Mouse (Mus musculus) liver, embryonic 14.5 days (tissue): ENCODE measurements at regions not wholly inside any gene's neighbourhood (a gene's known extent, or its start where the extent isn't known, plus 50 kb on each side); places are given as distances from the start of the nearest gene placed in this dataset.
A peak's percentile ranks its signal among the peaks of the same experiment; 100 is the strongest.

Source experiments
- ATAC-seq: fragments of 200-750 bp; cut with Nextera tagmentation; 2 replicates; pipeline ENCODE4 v1.8.0; 2017; ENCODE audit warnings: moderate number of reproducible peaks, mild to moderate bottlenecking, moderate library complexity; ENCODE audit not compliant: insufficient read depth
- DNase-seq, 3 experiments: peaks; one replicate each; pipeline ENCODE4 v3.0.0-alpha.2; 2012 to 2013; ENCODE audit warnings: low read depth in 3 of 3, low spot score in 3 of 3
- H3K27ac ChIP-seq: fragments of 300-500 bp; sonication (generic); 2 replicates; pipeline ENCODE4 v1.5.1; 2014; ENCODE audit warnings: moderate library complexity, mild to moderate bottlenecking, control low read depth, inconsistent platforms
- H3K27me3 ChIP-seq: fragments of 300-500 bp; sonication (generic); 2 replicates; pipeline ENCODE4 v1.6.1; 2014; ENCODE audit warnings: mild to moderate bottlenecking, low read length, moderate library complexity; ENCODE audit not compliant: control insufficient read depth, insufficient read depth
- H3K36me3 ChIP-seq: fragments of 300-500 bp; sonication (generic); replicated peaks from 2 replicates; pipeline ENCODE4 v1.6.1; 2014; ENCODE audit warnings: low read depth; ENCODE audit not compliant: control insufficient read depth, insufficient read depth
- H3K4me1 ChIP-seq, 2 experiments: fragments of 200-500 bp in 1 of 2; fragments of 300-500 bp in 1 of 2; sonication (generic) in 1 of 2; replicated peaks; 2 replicates each; pipeline ENCODE4 v1.6.1; 2012 to 2014; ENCODE audit warnings: antibody characterized with exemption in 1 of 2, inconsistent platforms in 1 of 2, low read length in 1 of 2; ENCODE audit not compliant: control insufficient read depth in 2 of 2, insufficient read depth in 2 of 2
- H3K4me2 ChIP-seq: fragments of 300-500 bp; sonication (generic); 2 replicates; pipeline ENCODE4 v1.6.1; 2014; ENCODE audit warnings: low read depth, mild to moderate bottlenecking, control low read depth, moderate library complexity
- H3K4me3 ChIP-seq, 2 experiments: fragments of 200-500 bp in 1 of 2; fragments of 300-500 bp in 1 of 2; sonication (generic) in 1 of 2; 2 replicates each; pipeline ENCODE4 v1.5.1; 2012 to 2014; ENCODE audit warnings: low read depth in 2 of 2, low read length in 2 of 2, mild to moderate bottlenecking in 2 of 2, control low read depth in 1 of 2, inconsistent platforms in 1 of 2, moderate library complexity in 1 of 2; ENCODE audit not compliant: insufficient read depth in 1 of 2
- H3K9ac ChIP-seq: fragments of 300-500 bp; sonication (generic); replicated peaks from 2 replicates; pipeline ENCODE4 v1.6.1; 2014; ENCODE audit warnings: mild to moderate bottlenecking, control low read depth, moderate library complexity
- H3K9me3 ChIP-seq: fragments of 300-500 bp; sonication (generic); 2 replicates; pipeline ENCODE4 v1.6.1; 2016; ENCODE audit warnings: low read length, mixed read lengths; ENCODE audit not compliant: control insufficient read depth
- CTCF ChIP-seq: IDR thresholded peaks from 2 replicates; pipeline ENCODE4 v1.5.1; 2016; ENCODE audit warnings: antibody characterized with exemption, low read depth, control low read depth
- EP300 ChIP-seq: IDR thresholded peaks from 2 replicates; pipeline ENCODE4 v1.6.1; 2016; ENCODE audit warnings: antibody characterized with exemption, low read depth
- WGBS: fragments of 180-500 bp; shearing (Covaris S2); extraction: QIAGEN DNeasy Blood & Tissue Kit; methylation state at CpG from one replicate; pipeline ENCODE4 v1.1.7; 2014; ENCODE audit not compliant: insufficient replicate concordance; 5-methylcytosine and 5-hydroxymethylcytosine counted together

GRCm38 (mm10) chr13:10540197-10540940, 179.7 kb upstream of the Chrm3 start:
- 57% methylated on average over 8 of the region's 8 CpGs for WGBS
- no peak for TF ChIP-seq EP300
- no peak for TF ChIP-seq CTCF
- ATAC-seq, result no peak
- H3K9me3 ChIP-seq, result no peaks in the 10 kb centered on the region
- no peak overlapping the region for H3K27ac ChIP-seq
- H3K9ac ChIP-seq, result no peak overlapping the region
- no peaks in the 10 kb centered on the region for H3K36me3 ChIP-seq
- H3K4me2 ChIP-seq, result no peak overlapping the region
- H3K27me3 ChIP-seq, result no peaks in the 10 kb centered on the region
- no peaks in the 10 kb centered on the region for H3K4me1 ChIP-seq
- no peak for DNase-seq
- H3K4me3 ChIP-seq, result no peak overlapping the region

DNA sequence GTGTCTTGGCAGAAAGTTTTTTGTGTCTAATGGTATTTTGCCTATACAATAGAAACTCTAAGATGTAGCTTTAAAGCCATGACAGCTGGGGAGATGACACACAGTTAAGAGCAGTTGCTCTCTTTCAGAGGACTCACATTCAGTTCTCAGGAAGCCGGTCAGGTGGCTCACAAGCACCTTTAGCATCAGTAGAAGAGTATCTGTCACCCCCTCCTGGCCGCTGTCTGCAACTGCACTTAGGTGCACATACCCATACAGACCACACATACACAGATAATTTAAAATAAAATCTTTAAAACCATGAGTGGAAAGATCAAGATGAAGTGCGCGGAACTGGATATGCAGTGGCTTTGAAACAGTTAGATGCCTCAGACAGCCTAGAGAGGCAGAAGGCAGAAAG, 178.3 kb upstream of the Chrm3 start:
- Histone ChIP-seq H3K9me3 (no peaks in the 10 kb centered on the region), H3K27me3 (no peaks in the 10 kb centered on the region), H3K27ac (no peak overlapping the region), H3K9ac (no peak overlapping the region), H3K4me1 (no peaks in the 10 kb centered on the region), H3K36me3 (no peaks in the 10 kb centered on the region), H3K4me2 (no peak overlapping the region), H3K4me3 (no peak overlapping the region)
- no peak for ATAC-seq
- DNase-seq, result no peak
- 59% methylated on average over 4 of the region's 4 CpGs for WGBS
- TF ChIP-seq CTCF, result peak; percentile 44
- no peak for TF ChIP-seq EP300

GRCm38 (mm10) chr13:10527251-10527650, 166.6 kb upstream of the Chrm3 start:
- Histone ChIP-seq H3K27me3 (no peaks in the 10 kb centered on the region), H3K36me3 (no peaks in the 10 kb centered on the region), H3K9me3 (no peaks in the 10 kb centered on the region), H3K27ac (no peak overlapping the region), H3K4me3 (no peak overlapping the region), H3K9ac (no peak overlapping the region), H3K4me2 (no peak overlapping the region), H3K4me1 (no peaks in the 10 kb centered on the region)
- TF ChIP-seq EP300 (no peak), CTCF (no peak)
- WGBS, result 41% methylated on average over 2 of the region's 2 CpGs
- ATAC-seq (no peak), DNase-seq (no peak)

GRCm38 (mm10) chr13:10526470-10527207, 166.0 kb upstream of the Chrm3 start:
- ATAC-seq (no peak), DNase-seq (no peak)
- H3K4me1 ChIP-seq, result no peaks in the 10 kb centered on the region
- no peak overlapping the region for H3K4me2 ChIP-seq
- no peak overlapping the region for H3K27ac ChIP-seq
- TF ChIP-seq CTCF (no peak), EP300 (no peak)
- no peaks in the 10 kb centered on the region for H3K27me3 ChIP-seq
- H3K9ac ChIP-seq, result no peak overlapping the region
- no peaks in the 10 kb centered on the region for H3K9me3 ChIP-seq
- 62% methylated on average over 5 of the region's 5 CpGs for WGBS
- H3K36me3 ChIP-seq, result no peaks in the 10 kb centered on the region
- no peak overlapping the region for H3K4me3 ChIP-seq

GRCm38 (mm10) chr13:10504211-10504610, 143.6 kb upstream of the Chrm3 start:
- Histone ChIP-seq H3K4me1 (no peaks in the 10 kb centered on the region), H3K9me3 (no peaks in the 10 kb centered on the region), H3K27ac (no peak overlapping the region), H3K9ac (no peak overlapping the region), H3K4me3 (no peak overlapping the region), H3K27me3 (no peaks in the 10 kb centered on the region), H3K36me3 (no peaks in the 10 kb centered on the region), H3K4me2 (no peak overlapping the region)
- TF ChIP-seq CTCF, result no peak
- DNase-seq (no peak), ATAC-seq (no peak)
- WGBS, result 14% methylated on average over 7 of the region's 7 CpGs
